10 mouse cellular contexts compared by ENCODE assay signal in the genomic region with DNA sequence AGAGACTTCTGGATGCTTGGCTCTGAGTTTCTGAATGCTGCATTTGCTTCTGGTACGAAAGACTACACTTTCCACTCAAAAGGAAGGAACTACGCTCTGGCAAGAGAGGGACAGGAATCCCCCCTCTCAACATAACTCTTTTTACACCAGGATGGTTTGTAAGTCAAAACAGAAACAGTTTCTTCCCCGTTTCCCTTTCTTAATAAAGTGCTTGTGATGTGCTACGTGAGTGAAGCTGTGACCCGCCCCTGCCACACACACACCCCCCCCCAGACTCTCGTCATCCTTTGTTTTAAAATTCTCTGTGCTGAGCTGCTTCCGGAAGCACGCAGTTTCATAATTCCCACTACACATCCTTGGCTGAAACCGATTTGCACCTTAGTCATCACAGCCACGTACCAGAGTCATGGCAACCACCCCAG. TPM values are rescaled to one million over a fixed set of nuclear protein-coding genes. Genes with fewer than 3 reads are reported as not detected.
A peak's percentile ranks its signal among the peaks of the same experiment; 100 is the strongest.
DNase-seq lines count a peak whose midpoint lies in the region; ATAC-seq and TF ChIP-seq lines count a peak whose summit lies in the region.
"Had no signal": no experiment of that assay in that cellular context is flagged by ENCODE, and none has a peak within 500 bp of the region (broad histone marks: within the 10 kb centered on the region; RNA-seq: fewer than 3 reads in every experiment).

No protein-coding gene starts in this region.

- H3K36me3 ChIP-seq in hindbrain, embryonic 16.5 days (ENCODE audit: control insufficient read depth, insufficient read depth, low read length) = no peaks in the 10 kb centered on the region
- H3K36me3 ChIP-seq in hindbrain, embryonic 11.5 days (ENCODE audit: control insufficient read depth, insufficient read depth, low read length) = no peaks in the 10 kb centered on the region
- H3K36me3 ChIP-seq: hindbrain, embryonic 10.5 days had no signal

- H3K27me3 ChIP-seq in hindbrain, embryonic 16.5 days (replicated peaks; ENCODE audit: control insufficient read depth, insufficient read depth, low read length) = no peaks in the 10 kb centered on the region
- no peaks in the 10 kb centered on the region for H3K27me3 ChIP-seq in hindbrain, embryonic 11.5 days (ENCODE audit: control insufficient read depth, insufficient read depth, low read length)

- H3K4me3 ChIP-seq in hindbrain, embryonic 16.5 days (ENCODE audit: low read length) = no peak overlapping the region
- H3K4me3 ChIP-seq in hindbrain, embryonic 11.5 days (ENCODE audit: low read depth, low read length) = no peak overlapping the region
- H3K4me3 ChIP-seq: hindbrain, embryonic 10.5 days had no signal

- 61% methylated on average over 10 of the region's 10 CpGs for WGBS in hindbrain, embryonic 16.5 days
- WGBS in hindbrain, embryonic 11.5 days = 79% methylated on average over 10 of the region's 10 CpGs

- DNase-seq in hindbrain, embryonic 11.5 days (ENCODE audit: low spot score) = no peak
- DNase-seq in A20 (ENCODE audit: low read depth, low spot score) = peak; percentile 72
- DNase-seq in brain, embryonic 14.5 days (ENCODE audit: low read depth) = peak; percentile 31
- DNase-seq in lung, postnatal 10 days = peak; percentile 49
- no peak for DNase-seq in embryo, embryonic 10.5 days (ENCODE audit: low spot score)
- no peak for DNase-seq in urinary bladder, postnatal 25 days (ENCODE audit: low spot score)
- DNase-seq: thymus, postnatal 4 days had no signal

- TF ChIP-seq POLR2A in brain, embryonic 14.5 days (IDR thresholded peaks at IDR 0.05; ENCODE audit: borderline replicate concordance, extremely low read depth, insufficient read depth, insufficient read length, poor library complexity, severe bottlenecking) = no peak

- no peaks in the 10 kb centered on the region for H3K4me1 ChIP-seq in hindbrain, embryonic 16.5 days (ENCODE audit: control insufficient read depth, insufficient read depth, low read depth, low read length)
- no peaks in the 10 kb centered on the region for H3K4me1 ChIP-seq in hindbrain, embryonic 11.5 days (replicated peaks; ENCODE audit: control insufficient read depth, insufficient read depth, low read length)
- H3K4me1 ChIP-seq: hindbrain, embryonic 10.5 days had no signal

- H3K4me2 ChIP-seq in hindbrain, embryonic 16.5 days (ENCODE audit: low read length) = no peak overlapping the region
- no peak overlapping the region for H3K4me2 ChIP-seq in hindbrain, embryonic 11.5 days (replicated peaks; ENCODE audit: low read depth, low read length)

- 0 out of 2 replicates have a peak overlapping the region, but pooled peaks have one; percentile 27 for H3K9ac ChIP-seq in hindbrain, embryonic 16.5 days (ENCODE audit: low read depth, low read length)
- H3K9ac ChIP-seq in hindbrain, embryonic 11.5 days (ENCODE audit: low read depth, low read length) = no peak overlapping the region

- TF ChIP-seq CTCF in brain, embryonic 14.5 days (IDR thresholded peaks at IDR 0.05; ENCODE audit: borderline replicate concordance, extremely low read depth, insufficient read depth, insufficient read length) = no peak

- ATAC-seq in hindbrain, embryonic 16.5 days = no peak
- ATAC-seq in hindbrain, embryonic 11.5 days (ENCODE audit: low FRiP score) = no peak
- ATAC-seq in cerebellum, adult (ENCODE audit: insufficient number of reproducible peaks, low FRiP score, low TSS enrichment) = no peak

- H3K27ac ChIP-seq in hindbrain, embryonic 16.5 days (ENCODE audit: low read depth, low read length) = no peak overlapping the region
- no peak overlapping the region for H3K27ac ChIP-seq in hindbrain, embryonic 11.5 days (ENCODE audit: low read depth, low read length)
- H3K27ac ChIP-seq: hindbrain, embryonic 10.5 days had no signal

- H3K9me3 ChIP-seq in hindbrain, embryonic 16.5 days (ENCODE audit: control insufficient read depth, low read length) = no peaks in the 10 kb centered on the region
- H3K9me3 ChIP-seq in hindbrain, embryonic 11.5 days (ENCODE audit: control insufficient read depth, low read length) = no peaks in the 10 kb centered on the region
- H3K9me3 ChIP-seq: hindbrain, embryonic 10.5 days had no signal

RNA-seq across cellular contexts. Expression of gene Gpr135, which starts 56.6 kb away (rescaled TPM):
- polyA plus RNA-seq in hindbrain, embryonic 16.5 days (2015; fragmentation: Nextera tagmentation; extraction: Ambion mirVana) = 6.9 and 7.8 TPM in 2 replicates
- 0.99 and 1.1 TPM in 2 replicates for polyA plus RNA-seq in hindbrain, embryonic 11.5 days (2014; fragmentation: Nextera tagmentation; extraction: Ambion mirVana)
- 8.7 and 8.9 TPM in 2 replicates for polyA plus RNA-seq in brain, embryonic 14.5 days (2012; rRNA removed)

Comparison
In these comparisons a context has a peak if more than half of its experiments do, and no peak if none do; other contexts are left out.
1. DNase-seq: peak in A20 (single experiment), brain, embryonic 14.5 days (single experiment) and lung, postnatal 10 days (single experiment); none in hindbrain, embryonic 11.5 days (single experiment), embryo, embryonic 10.5 days (single experiment) and urinary bladder, postnatal 25 days (single experiment).